Mouse (Mus musculus) effector memory CD4-positive, alpha-beta T cell, adult 7 months (primary cell): ENCODE data around the gene Olfr1107. TPM values are rescaled to one million over a fixed set of nuclear protein-coding genes. Genes with fewer than 3 reads are reported as not detected.

Experiments
- polyA plus RNA-seq: library from polyadenylated mRNA; unstranded; fragments of 100-300 nt; shearing (Covaris generic); gene quantifications from one replicate; pipeline ENCODE4 v1.2.1, GENCODE M21; 2017

Gene Olfr1107
- not detected for polyA plus RNA-seq

GRCm38 (mm10) chr2:87075717-87076116 lies at the start of gene Olfr1107:
TSS of gene Olfr1107 (minus strand) at chr2:87075817.

GRCm38 (mm10) chr2:87114467-87114866 lies 38.9 kb upstream of the Olfr1107 start, which contains the start of gene Olfr259:
TSS of gene Olfr259 (minus strand) at chr2:87114567.

GRCm38 (mm10) chr2:87095908-87096307 lies 20.3 kb upstream of the Olfr1107 start, which contains the start of gene Olfr1109:
TSS of gene Olfr1109 (minus strand) at chr2:87096008.

DNA sequence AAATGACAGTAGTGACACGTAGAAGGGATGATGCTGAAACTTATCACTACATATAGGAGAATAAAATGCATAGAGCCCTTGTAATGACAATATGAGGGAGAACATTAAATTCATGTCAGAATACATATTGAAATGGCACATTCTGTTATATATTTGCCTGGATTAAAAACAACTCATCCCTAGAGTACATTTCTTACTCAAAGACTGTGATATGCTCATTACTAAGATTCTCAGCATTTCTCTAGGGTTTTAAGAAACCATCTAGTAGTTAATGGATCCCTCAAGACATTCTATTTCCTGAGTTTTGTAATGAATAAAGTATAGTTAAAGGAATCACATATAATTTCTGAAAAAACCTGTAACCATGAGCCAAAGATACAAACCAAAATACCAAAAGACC lies 23.4 kb downstream of the Olfr1107 start, which contains the start of gene Olfr1106:
Gene Olfr1106 (minus strand): TSS at position 101 of the 400 bp plus-strand sequence.

GRCm38 (mm10) chr2:87036431-87036830 lies 39.2 kb downstream of the Olfr1107 start, which contains the start of gene Olfr1105:
TSS of gene Olfr1105 (minus strand) at chr2:87036531.

DNA sequence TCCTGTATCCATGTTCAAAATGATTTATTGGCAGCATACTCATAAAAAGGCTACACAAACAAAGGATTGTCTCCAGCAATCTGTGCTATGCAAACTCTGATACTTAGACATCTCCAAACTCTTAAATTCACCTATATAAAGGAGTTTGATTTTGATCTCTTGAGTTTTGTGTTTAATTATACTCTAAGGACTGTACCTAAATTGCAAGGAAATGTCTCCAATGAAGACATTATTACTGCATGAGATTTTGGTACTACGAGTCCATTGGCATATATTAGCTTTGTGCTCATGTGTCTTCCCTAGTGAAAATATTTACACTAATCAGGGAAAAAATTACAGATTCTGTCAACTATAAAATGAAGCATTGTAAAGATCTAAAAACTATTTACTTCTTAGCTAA lies 48.6 kb downstream of the Olfr1107 start, which contains the start of gene Olfr1104:
Gene Olfr1104 (minus strand): TSS at position 101 of the 400 bp plus-strand sequence.

Other genes starting within 250 kb of the Olfr1107 start
- not detected for gene Olfr1095, start 224.1 kb downstream of the Olfr1107 start, polyA plus RNA-seq
- 0.15 TPM for gene Gm13723, start 201.0 kb downstream of the Olfr1107 start, polyA plus RNA-seq
- gene Olfr1097, start 183.6 kb downstream of the Olfr1107 start, polyA plus RNA-seq, result not detected
- not detected for gene Olfr1098, start 151.3 kb downstream of the Olfr1107 start, polyA plus RNA-seq
- not detected for gene Olfr1099, start 115.1 kb downstream of the Olfr1107 start, polyA plus RNA-seq
- not detected for gene Olfr1100, start 95.9 kb downstream of the Olfr1107 start, polyA plus RNA-seq
- gene Olfr1101, start 84.6 kb downstream of the Olfr1107 start, polyA plus RNA-seq, result not detected
- not detected for gene Olfr1102, start 77.4 kb downstream of the Olfr1107 start, polyA plus RNA-seq
- gene Olfr1104, start 48.7 kb downstream of the Olfr1107 start, polyA plus RNA-seq, result not detected
- not detected for gene Olfr1105, start 39.3 kb downstream of the Olfr1107 start, polyA plus RNA-seq
- not detected for gene Olfr1106, start 23.5 kb downstream of the Olfr1107 start, polyA plus RNA-seq
- not detected for gene Olfr1109, start 20.2 kb upstream of the Olfr1107 start, polyA plus RNA-seq
- not detected for gene Olfr259, start 38.8 kb upstream of the Olfr1107 start, polyA plus RNA-seq
- not detected for gene Olfr1110, start 64.5 kb upstream of the Olfr1107 start, polyA plus RNA-seq
- not detected for gene Olfr1111, start 76.8 kb upstream of the Olfr1107 start, polyA plus RNA-seq
- not detected for gene Olfr1112, start 112.0 kb upstream of the Olfr1107 start, polyA plus RNA-seq
- gene Olfr1113, start 133.2 kb upstream of the Olfr1107 start, polyA plus RNA-seq, result not detected
- gene Olfr1115, start 172.2 kb upstream of the Olfr1107 start, polyA plus RNA-seq, result not detected
- gene Olfr1116, start 191.7 kb upstream of the Olfr1107 start, polyA plus RNA-seq, result not detected
- gene Olfr1118, start 231.8 kb upstream of the Olfr1107 start, polyA plus RNA-seq, result not detected